Mouse (Mus musculus) left cerebral cortex, adult 2 months (tissue): ENCODE results near the gene Olfr543. TPM values are rescaled to one million over a fixed set of nuclear protein-coding genes. Genes with fewer than 3 reads are reported as not detected.
"Not testable (repeated sequence)": the region's sequence is repeated elsewhere in the genome, so short reads cannot be mapped to it uniquely, and the experiment has no call there.

Experiments used
- DNase-seq, 2 experiments: peaks; one replicate each; pipeline ENCODE4 v3.0.0; 2021 to 2022; ENCODE audit warnings: low spot score in 2 of 2, mixed read lengths in 1 of 2; ENCODE audit errors: extremely low spot score in 1 of 2
- H3K27ac ChIP-seq: fragments of 200-600 bp; 2 replicates; pipeline ENCODE4 v1.8.1; 2022
- H3K4me3 ChIP-seq: fragments of 200-600 bp; 2 replicates; pipeline ENCODE4 v1.8.1; 2022
- CTCF ChIP-seq: fragments of 200-600 bp; IDR thresholded peaks from 2 replicates; pipeline ENCODE4 v1.8.1; 2022; ENCODE audit warnings: antibody characterized with exemption, mild to moderate bottlenecking, moderate library complexity
- intact Hi-C: fragments of 180-260 bp; cut with DNase I; formaldehyde crosslinking; loops from one replicate; pipeline ENCODE4 v1.15.1; 2025
- total RNA-seq, 2 experiments: library from RNA; stranded (reverse); gene quantifications; 2 replicates each; pipeline ENCODE4 v1.2.3; 2021

The Olfr543 gene
- total RNA-seq, 2 experiments from 2014 or later, result not detected

DNA sequence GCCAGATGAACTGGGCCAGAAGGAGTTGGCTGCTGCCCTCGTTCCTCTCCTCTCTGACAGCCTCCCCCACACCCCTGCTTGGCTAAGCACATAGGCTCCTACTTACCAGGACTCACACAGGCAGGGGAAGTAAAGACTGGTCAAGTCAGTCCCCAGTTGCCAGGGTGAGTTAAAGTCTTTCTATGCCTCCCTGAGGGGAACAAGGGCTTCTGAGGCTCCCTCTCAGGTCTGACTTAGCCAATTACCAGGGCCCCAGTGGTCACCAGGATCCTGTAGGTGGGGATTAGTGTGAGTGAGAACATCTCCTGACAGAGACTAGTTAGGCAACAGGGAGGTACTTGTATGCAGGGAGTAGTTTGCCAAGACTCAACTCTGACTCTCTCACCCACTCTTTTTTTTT, 6.7 kb upstream of the Olfr543 start, which contains the start of gene Olfr544:
TSS of gene Olfr544 (minus strand) at position 153 of the 400 bp plus-strand sequence.
- DNase-seq, result no peak
- intact Hi-C loops, result no loop called here
- Histone ChIP-seq H3K4me3 (no peak within 1 kb of the TSS), H3K27ac (no peak within 1 kb of the TSS)
- no peak for TF ChIP-seq CTCF

DNA sequence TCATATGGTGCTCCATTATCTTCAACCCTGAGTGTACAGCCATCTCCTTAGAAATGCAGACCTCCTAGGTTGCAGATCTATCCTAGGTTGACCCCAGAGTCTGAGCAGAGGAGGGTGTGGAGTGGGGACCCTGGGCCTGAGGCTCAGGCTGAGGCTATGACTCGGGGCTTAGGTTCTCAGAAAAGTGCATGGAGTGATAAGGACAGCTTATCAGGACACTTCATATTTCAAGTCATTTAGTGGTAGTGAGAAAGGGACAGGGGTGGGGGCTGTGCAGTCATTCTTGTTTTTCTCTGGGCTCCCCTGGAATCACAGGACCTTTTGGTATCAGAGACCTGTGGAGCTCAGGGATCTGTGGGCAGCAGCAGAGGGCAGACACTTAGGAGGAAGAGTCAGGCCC, 4.6 kb upstream of the Olfr543 start:
- no peak overlapping the region for H3K27ac ChIP-seq
- H3K4me3 ChIP-seq, result no peak overlapping the region
- DNase-seq, result no peak
- no peak for TF ChIP-seq CTCF
- intact Hi-C loops, result no loop called here

DNA sequence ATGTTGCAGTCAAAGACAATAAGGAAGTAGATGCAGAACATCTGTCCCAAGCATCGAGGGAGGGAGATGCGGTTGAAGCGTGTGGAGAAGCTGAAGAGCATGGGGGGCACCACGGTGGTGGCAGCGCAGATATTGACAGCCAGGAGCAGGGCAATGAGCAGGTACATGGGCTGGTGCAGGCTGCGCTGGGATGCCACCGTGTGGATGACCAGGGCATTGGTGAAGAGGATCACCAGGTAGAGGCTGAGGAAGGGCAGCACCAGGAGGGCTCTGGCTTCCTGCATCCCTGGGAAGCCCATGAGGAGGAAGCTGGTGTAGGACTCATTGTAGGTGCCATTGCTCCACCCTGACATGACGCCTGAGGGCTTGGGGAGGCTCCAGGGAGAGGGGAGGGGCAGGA, 3.3 kb upstream of the Olfr543 start:
- DNase-seq, H3K4me3 ChIP-seq, H3K27ac ChIP-seq, intact Hi-C loops: not testable (repeated sequence)

DNA sequence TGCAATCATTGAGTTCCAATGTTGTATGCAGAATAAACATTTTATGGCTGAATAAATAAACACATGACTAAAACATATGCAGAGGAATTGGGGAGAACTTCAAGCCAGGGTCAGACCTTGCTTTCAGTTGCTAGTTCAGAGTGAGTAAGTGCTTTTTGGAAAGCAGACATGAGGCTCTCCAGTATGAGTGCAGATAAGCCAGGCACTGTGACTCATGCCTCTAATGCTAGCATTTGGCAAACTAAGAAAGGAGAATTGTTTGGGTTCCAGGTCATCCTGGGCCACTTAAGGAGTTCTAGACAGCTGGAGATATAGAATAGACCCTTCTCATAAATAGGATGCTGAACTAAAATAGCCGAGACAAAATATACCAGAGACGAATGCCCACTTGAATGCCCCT, 2.2 kb upstream of the Olfr543 start:
- no peak for DNase-seq
- no peak for TF ChIP-seq CTCF
- H3K27ac ChIP-seq, result no peak overlapping the region
- H3K4me3 ChIP-seq, result no peak overlapping the region
- intact Hi-C loops, result no loop called here

DNA sequence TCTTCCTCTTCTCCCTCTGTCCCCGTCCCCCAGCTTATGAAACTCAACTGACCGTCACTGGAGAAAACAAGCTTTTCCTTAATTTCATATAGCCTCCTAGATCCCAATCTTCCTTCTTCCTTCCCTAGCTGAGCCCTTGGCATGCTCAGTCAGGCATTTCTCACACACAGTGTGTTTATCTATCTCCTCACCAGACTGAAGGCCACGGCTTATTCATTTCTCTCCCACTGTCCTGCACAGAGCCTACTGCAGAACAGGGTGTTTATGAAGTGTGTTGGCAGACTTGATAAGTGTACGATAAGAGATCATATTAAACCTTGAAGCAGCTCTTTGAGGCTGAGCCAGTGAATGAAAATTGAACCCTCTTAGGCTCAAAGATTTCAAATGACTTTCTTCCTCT, 658 bp downstream of the Olfr543 start:
- intact Hi-C loops, result no loop called here
- DNase-seq, result no peak
- H3K27ac ChIP-seq, result no peak overlapping the region
- H3K4me3 ChIP-seq, result no peak overlapping the region
- TF ChIP-seq CTCF, result no peak

DNA sequence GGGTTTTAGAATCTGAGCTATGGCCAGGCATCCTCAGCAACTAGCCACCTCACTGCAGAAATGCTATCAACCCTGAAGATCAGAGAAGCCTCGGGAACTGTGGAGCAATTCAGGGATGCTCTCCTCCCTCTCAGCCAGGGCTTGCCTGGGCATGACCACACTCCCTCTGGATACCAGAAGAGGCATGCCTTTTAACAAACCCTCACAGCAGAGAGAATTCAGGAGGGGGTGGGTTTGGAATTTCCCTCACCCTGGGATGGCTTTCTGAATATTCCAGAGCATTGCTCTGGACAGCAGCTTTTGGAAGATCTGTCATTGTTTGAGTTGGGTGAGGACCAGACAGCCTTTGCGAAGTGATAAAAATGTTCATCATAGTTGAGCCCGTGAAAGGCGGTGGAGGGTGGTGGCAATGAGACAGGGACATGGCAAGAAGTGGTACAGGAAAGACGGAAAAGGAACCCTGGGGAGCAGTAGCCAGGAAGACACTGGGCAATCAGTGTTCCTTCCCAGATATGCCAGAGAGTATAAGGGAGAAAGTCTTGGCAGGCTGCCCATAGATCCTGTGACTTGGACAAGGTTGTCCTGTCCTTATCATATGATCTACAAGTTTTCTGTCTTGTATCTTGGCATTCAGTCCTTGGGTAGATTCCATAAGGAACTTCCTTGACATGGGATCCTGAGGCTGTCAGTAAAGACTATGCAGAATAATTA, 2.0 kb downstream of the Olfr543 start:
- Histone ChIP-seq H3K27ac (no peak overlapping the region), H3K4me3 (no peak overlapping the region)
- no peak for DNase-seq
- TF ChIP-seq CTCF, result no peak
- intact Hi-C loops, result no loop called here

DNA sequence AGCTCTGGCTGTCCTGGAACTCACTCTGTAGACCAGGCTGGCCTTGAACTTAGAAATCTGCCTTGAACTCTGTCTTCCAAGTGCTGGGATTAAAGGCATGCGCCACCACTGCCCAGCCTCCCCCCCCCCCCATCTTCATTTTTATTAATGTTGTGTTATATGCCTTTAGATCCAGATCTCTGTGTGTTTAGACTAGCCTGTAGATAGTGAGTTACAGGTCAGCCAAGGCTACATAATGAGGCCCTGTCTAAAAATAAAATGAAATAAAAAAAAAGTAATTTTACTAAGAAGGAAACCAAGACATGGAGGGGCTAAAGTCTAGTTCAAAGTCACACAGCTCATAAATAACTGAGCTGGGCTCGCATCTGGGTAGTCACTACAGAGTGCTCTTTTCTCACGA, 2.6 kb downstream of the Olfr543 start:
- no peak overlapping the region for H3K4me3 ChIP-seq
- H3K27ac ChIP-seq, result no peak overlapping the region
- no peak for TF ChIP-seq CTCF
- intact Hi-C loops, result no loop called here
- no peak for DNase-seq

DNA sequence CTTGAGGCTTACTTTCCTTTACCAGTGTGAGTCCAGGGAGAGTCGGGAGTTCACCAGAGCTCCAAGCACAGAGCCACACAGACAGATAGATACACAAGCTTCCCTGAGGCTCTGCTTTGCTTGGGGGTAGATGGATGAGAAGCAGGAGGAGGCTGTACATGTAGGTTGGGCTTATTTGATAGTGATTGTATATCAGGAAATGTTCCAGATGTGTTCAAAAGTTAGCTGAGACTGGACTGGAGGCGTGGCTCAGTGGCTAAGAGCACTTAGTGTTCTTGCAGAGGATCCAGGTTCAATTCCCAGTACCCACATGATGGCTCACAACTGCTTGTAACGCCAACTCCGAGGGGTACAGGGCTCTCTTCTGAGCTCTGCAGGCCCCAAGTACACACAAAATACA, 3.1 kb downstream of the Olfr543 start:
- DNase-seq, result no peak
- intact Hi-C loops, result no loop called here
- no peak overlapping the region for H3K27ac ChIP-seq
- no peak overlapping the region for H3K4me3 ChIP-seq
- no peak for TF ChIP-seq CTCF

DNA sequence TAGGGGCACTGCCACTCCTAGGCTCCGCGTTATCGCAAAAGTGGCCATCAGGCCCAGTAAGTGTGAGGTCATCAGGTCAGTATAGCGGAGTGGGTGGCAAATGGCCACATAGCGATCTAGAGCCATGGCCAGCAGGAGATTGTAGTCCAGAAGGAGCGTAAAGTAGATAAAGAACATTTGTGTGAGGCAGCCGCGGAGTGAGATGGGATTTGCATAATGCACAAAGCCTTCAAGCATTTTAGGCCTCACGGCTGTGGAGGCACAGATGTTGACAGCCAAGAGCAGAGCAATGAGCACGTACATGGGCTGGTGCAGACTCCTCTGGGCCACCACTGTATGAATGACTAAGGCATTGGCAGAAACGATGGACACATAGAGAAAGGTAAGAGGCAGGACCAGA, 4.1 kb downstream of the Olfr543 start:
- H3K27ac ChIP-seq, result no peak overlapping the region
- intact Hi-C loops, result no loop called here
- no peak for TF ChIP-seq CTCF
- no peak for DNase-seq
- H3K4me3 ChIP-seq, result no peak overlapping the region

DNA sequence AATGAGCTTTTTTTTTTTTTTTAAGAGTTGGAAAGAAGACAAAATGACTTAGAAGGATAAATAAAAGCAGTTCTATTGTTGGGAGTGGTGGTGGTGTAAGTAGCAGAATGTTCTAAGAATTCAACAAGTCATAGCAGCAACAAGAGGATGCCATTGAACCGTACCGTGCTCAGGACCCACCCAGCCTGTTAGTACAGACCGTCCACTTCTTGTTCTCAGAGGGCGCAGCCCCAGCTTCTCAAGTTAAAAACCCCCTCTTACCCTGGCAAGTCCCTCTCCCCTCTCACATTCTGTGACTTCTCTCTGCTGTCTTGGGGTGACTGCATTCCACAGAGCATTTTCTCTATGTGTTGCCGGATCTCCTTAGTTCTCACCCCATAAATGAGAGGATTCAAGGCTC, 4.9 kb downstream of the Olfr543 start:
- no peak overlapping the region for H3K27ac ChIP-seq
- intact Hi-C loops, result no loop called here
- no peak overlapping the region for H3K4me3 ChIP-seq
- no peak for DNase-seq
- no peak for TF ChIP-seq CTCF

DNA sequence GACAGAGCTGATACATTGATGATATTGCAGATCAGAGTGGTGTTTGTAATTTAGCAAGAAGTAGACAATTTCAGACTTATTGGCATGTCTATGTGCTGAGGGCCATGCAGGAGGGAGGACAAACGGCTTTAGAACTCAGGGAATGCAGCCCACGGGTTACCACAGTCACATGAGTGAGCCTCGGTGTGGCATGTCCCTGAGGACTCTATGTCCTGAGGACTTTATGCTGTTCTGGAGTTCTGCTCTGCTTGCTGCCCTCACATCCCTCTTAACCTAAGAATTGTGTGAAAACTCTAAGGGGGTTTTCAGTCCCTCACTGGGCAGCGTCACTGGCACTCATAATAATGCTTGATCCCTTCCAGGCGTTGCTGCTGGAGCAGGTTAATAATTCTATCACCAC, 8.8 kb downstream of the Olfr543 start:
- no peak for TF ChIP-seq CTCF
- intact Hi-C loops, result no loop called here
- no peak for DNase-seq
- Histone ChIP-seq H3K4me3 (no peak overlapping the region), H3K27ac (no peak overlapping the region)

DNA sequence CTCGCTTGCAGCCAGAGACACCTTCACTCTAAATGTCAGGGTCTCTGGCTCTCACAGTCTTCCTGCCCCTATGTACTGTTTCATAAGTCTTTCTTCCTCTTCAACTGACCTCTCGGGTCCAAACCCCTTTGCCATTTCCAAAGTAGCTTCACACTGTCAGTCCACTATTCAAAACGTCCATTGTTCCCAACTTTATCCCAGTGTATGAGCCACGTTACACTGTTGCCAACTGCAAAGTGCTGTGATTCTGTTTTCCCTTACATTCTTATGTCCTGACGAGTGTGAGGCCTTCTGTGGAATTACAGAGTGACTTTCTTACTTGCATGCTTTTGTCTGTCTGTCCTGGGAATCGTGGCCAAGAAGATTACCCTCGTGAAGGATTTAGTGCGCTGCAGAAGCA, 13.9 kb downstream of the Olfr543 start:
- DNase-seq, result no peak
- Histone ChIP-seq H3K27ac (no peak overlapping the region), H3K4me3 (no peak overlapping the region)
- intact Hi-C loops, result no loop called here
- TF ChIP-seq CTCF, result no peak

DNA sequence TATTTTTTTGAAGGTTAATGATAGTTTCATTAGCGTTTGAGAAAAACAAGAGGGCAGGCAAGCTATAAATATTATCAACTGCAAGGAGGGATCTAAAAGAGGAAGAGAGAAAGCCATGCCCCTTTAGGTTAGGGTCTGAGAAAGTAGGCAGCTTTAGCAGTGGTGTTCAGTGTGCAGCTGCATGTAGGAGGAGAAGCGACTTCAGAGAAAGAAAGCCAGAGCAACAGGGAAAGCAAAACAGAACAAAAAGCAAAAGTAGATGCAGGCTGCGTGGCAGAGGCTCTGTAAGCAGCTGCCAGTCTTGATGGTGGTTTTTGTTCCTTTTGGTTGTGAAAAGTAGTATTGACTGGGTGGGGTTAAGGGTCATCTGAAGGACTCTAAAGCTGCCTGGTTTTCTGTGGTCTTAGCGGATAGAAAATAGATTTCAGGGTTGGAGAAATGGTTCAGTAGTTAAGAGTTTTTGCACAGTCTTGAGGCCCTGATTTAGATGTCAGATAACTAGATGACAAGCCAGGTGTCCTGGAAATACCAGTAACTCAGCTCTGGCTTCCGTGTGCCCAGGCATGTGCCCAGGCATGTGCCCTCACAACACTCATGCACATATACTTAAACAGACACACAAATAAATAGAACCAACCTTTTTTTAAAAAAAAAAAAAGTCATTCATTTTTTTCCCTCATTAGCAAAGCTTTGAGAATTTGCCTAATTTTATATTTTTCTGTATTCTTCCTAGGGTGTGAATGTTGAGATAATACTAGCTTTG, 22.7 kb downstream of the Olfr543 start:
- no peak for TF ChIP-seq CTCF
- Histone ChIP-seq H3K27ac (no peak overlapping the region), H3K4me3 (no peak overlapping the region)
- DNase-seq, result no peak
- intact Hi-C loops, result no loop called here
